Mouse (Mus musculus) left cerebral cortex, postnatal 10 days (tissue): Measurements from ENCODE around the gene Vwa8. TPM values are rescaled to one million over a fixed set of nuclear protein-coding genes. Genes with fewer than 3 reads are reported as not detected.
"Not testable (repeated sequence)": the region's sequence is repeated elsewhere in the genome, so short reads cannot be mapped to it uniquely, and the experiment has no call there.

Source experiments
- DNase-seq, 2 experiments: peaks; one replicate each; pipeline ENCODE4 v3.0.0; 2021 to 2022; ENCODE audit warnings: low spot score in 2 of 2, mixed read lengths in 1 of 2; ENCODE audit errors: extremely low spot score in 1 of 2
- intact Hi-C: fragments of 180-260 bp; cut with DNase I; formaldehyde crosslinking; loops from one replicate; pipeline ENCODE4 v1.15.1; 2025
- total RNA-seq, 2 experiments: library from RNA; stranded (reverse); gene quantifications; 2 replicates each; pipeline ENCODE4 v1.2.3; 2021

Vwa8 gene
- total RNA-seq, 2 experiments from 2014 or later = 21.6 to 22.0 TPM

GRCm38 (mm10) chr14:78878402-78879045 is 29.7 kb downstream of the Vwa8 start:
- intact Hi-C loops = no loop called here
- no peak for DNase-seq

- intact Hi-C loops = no loop called here
Observed at GRCm38 (mm10) chr14:78880879-78881278, 32.0 kb downstream of the Vwa8 start.

GRCm38 (mm10) chr14:78881563-78881962 is 32.7 kb downstream of the Vwa8 start:
- intact Hi-C loops = no loop called here
- no peak for DNase-seq

More at GRCm38 (mm10) chr14:78880879-78881278, 32.0 kb downstream of the Vwa8 start:
- no peak for DNase-seq

GRCm38 (mm10) chr14:78885915-78886534 is 37.2 kb downstream of the Vwa8 start:
- intact Hi-C loops = no loop called here
- no peak for DNase-seq

GRCm38 (mm10) chr14:78886566-78887234 is 37.8 kb downstream of the Vwa8 start:
- no peak for DNase-seq
- intact Hi-C loops = no loop called here

- intact Hi-C loops, DNase-seq: not testable (repeated sequence)
Observed at GRCm38 (mm10) chr14:78887494-78887893, 38.6 kb downstream of the Vwa8 start.

- intact Hi-C loops = no loop called here
- no peak for DNase-seq
Observed at GRCm38 (mm10) chr14:78895496-78895895, 46.6 kb downstream of the Vwa8 start.

GRCm38 (mm10) chr14:78896252-78896651 is 47.4 kb downstream of the Vwa8 start:
- intact Hi-C loops = no loop called here
- DNase-seq = no peak

GRCm38 (mm10) chr14:78900770-78901169 is 51.9 kb downstream of the Vwa8 start:
- DNase-seq = peak; percentile 17 to 47
- intact Hi-C loops = no loop called here

GRCm38 (mm10) chr14:78908205-78908863 is 59.5 kb downstream of the Vwa8 start:
- no peak for DNase-seq
- intact Hi-C loops = no loop called here

GRCm38 (mm10) chr14:78912076-78912475 is 63.2 kb downstream of the Vwa8 start:
- DNase-seq = no peak
- intact Hi-C loops = no loop called here

GRCm38 (mm10) chr14:78914180-78914579 is 65.3 kb downstream of the Vwa8 start:
- no peak for DNase-seq
- intact Hi-C loops = no loop called here

- no peak for DNase-seq
- intact Hi-C loops = no loop called here
Observed at GRCm38 (mm10) chr14:78916691-78917090, 67.8 kb downstream of the Vwa8 start.

GRCm38 (mm10) chr14:78921219-78921618 is 72.4 kb downstream of the Vwa8 start:
- intact Hi-C loops = no loop called here
- DNase-seq = no peak

- no peak for DNase-seq
- intact Hi-C loops = no loop called here
Observed at GRCm38 (mm10) chr14:78923631-78924030, 74.8 kb downstream of the Vwa8 start.

- peak in 1 of 2 experiments; percentile 36 for DNase-seq
- intact Hi-C loops = no loop called here
Observed at GRCm38 (mm10) chr14:78924755-78925537, 76.1 kb downstream of the Vwa8 start.

GRCm38 (mm10) chr14:78932094-78932493 is 83.2 kb downstream of the Vwa8 start:
- DNase-seq = no peak
- intact Hi-C loops = no loop called here

- no peak for DNase-seq
- intact Hi-C loops = no loop called here
Observed at GRCm38 (mm10) chr14:78933399-78933798, 84.5 kb downstream of the Vwa8 start.

GRCm38 (mm10) chr14:78934596-78934995 is 85.7 kb downstream of the Vwa8 start:
- intact Hi-C loops = no loop called here
- no peak for DNase-seq
